Mouse (Mus musculus): ENCODE data around the gene Ago3. TPM values are rescaled to one million over a fixed set of nuclear protein-coding genes. Genes with fewer than 3 reads are reported as not detected.

Ago3 gene
- 10 to 100 TPM; 32.7 to 42.4 TPM for total RNA-seq (2021)

GRCm38 (mm10) chr4:126429347-126430079, at the start of gene Ago3:
Ago3 (minus strand) TSS chr4:126429556.
- DNase-seq (ENCODE audit: extremely low spot score in 1 of 2, low spot score in 1 of 2) = peak; percentile 92 to 97

GRCm38 (mm10) chr4:126473031-126473430, 43.7 kb upstream of the Ago3 start:
- no peak for DNase-seq (ENCODE audit: extremely low spot score in 1 of 2, low spot score in 1 of 2)

GRCm38 (mm10) chr4:126469334-126469733, 40.0 kb upstream of the Ago3 start:
- no peak for DNase-seq (ENCODE audit: extremely low spot score in 1 of 2, low spot score in 1 of 2)

- no peak for DNase-seq (ENCODE audit: extremely low spot score in 1 of 2, low spot score in 1 of 2)
Observed at GRCm38 (mm10) chr4:126468925-126469324, 39.6 kb upstream of the Ago3 start.

- peak; percentile 95 to 97 for DNase-seq (ENCODE audit: extremely low spot score in 1 of 2, low spot score in 1 of 2)
Observed at GRCm38 (mm10) chr4:126468285-126468901, 39.0 kb upstream of the Ago3 start, which contains the start of gene Ago1. Ago1 (minus strand) TSS chr4:126468583.

GRCm38 (mm10) chr4:126467721-126468284, 38.4 kb upstream of the Ago3 start:
- peak; percentile 35 to 43 for DNase-seq (ENCODE audit: extremely low spot score in 1 of 2, low spot score in 1 of 2)

- no peak for DNase-seq (ENCODE audit: extremely low spot score in 1 of 2, low spot score in 1 of 2)
Observed at GRCm38 (mm10) chr4:126466251-126466750, 36.9 kb upstream of the Ago3 start.

- DNase-seq (ENCODE audit: extremely low spot score in 1 of 2, low spot score in 1 of 2) = no peak
Observed at GRCm38 (mm10) chr4:126465843-126466242, 36.5 kb upstream of the Ago3 start.

GRCm38 (mm10) chr4:126464892-126465235, 35.5 kb upstream of the Ago3 start:
- no peak for DNase-seq (ENCODE audit: extremely low spot score in 1 of 2, low spot score in 1 of 2)

GRCm38 (mm10) chr4:126464189-126464891, 35.0 kb upstream of the Ago3 start:
- DNase-seq (ENCODE audit: extremely low spot score in 1 of 2, low spot score in 1 of 2) = no peak

- no peak for DNase-seq (ENCODE audit: extremely low spot score in 1 of 2, low spot score in 1 of 2)
Observed at GRCm38 (mm10) chr4:126455441-126455840, 26.1 kb upstream of the Ago3 start.

GRCm38 (mm10) chr4:126454547-126455254, 25.3 kb upstream of the Ago3 start:
- DNase-seq (ENCODE audit: extremely low spot score in 1 of 2, low spot score in 1 of 2) = no peak

GRCm38 (mm10) chr4:126450268-126450667, 20.9 kb upstream of the Ago3 start:
- DNase-seq (ENCODE audit: extremely low spot score in 1 of 2, low spot score in 1 of 2) = no peak

GRCm38 (mm10) chr4:126447126-126447525, 17.8 kb upstream of the Ago3 start:
- DNase-seq (ENCODE audit: extremely low spot score in 1 of 2, low spot score in 1 of 2) = no peak

GRCm38 (mm10) chr4:126444528-126444927, 15.2 kb upstream of the Ago3 start:
- DNase-seq (ENCODE audit: extremely low spot score in 1 of 2, low spot score in 1 of 2) = no peak

- no peak for DNase-seq (ENCODE audit: extremely low spot score in 1 of 2, low spot score in 1 of 2)
Observed at GRCm38 (mm10) chr4:126438261-126438660, 8.9 kb upstream of the Ago3 start.

GRCm38 (mm10) chr4:126436268-126436667, 6.9 kb upstream of the Ago3 start:
- DNase-seq (ENCODE audit: extremely low spot score in 1 of 2, low spot score in 1 of 2) = no peak

GRCm38 (mm10) chr4:126434094-126434493, 4.7 kb upstream of the Ago3 start:
- no peak for DNase-seq (ENCODE audit: extremely low spot score in 1 of 2, low spot score in 1 of 2)

GRCm38 (mm10) chr4:126433175-126433574, 3.8 kb upstream of the Ago3 start:
- no peak for DNase-seq (ENCODE audit: extremely low spot score in 1 of 2, low spot score in 1 of 2)

GRCm38 (mm10) chr4:126431746-126432145, 2.4 kb upstream of the Ago3 start:
- no peak for DNase-seq (ENCODE audit: extremely low spot score in 1 of 2, low spot score in 1 of 2)
